Mouse (Mus musculus) midbrain, embryonic 12.5 days (tissue): ENCODE measurements around the gene Sptbn4. TPM values are rescaled to one million over a fixed set of nuclear protein-coding genes. Genes with fewer than 3 reads are reported as not detected.

Experiments
- ATAC-seq: fragments of 200-750 bp; cut with Nextera tagmentation; 2 replicates; pipeline ENCODE4 v1.8.0; 2017; ENCODE audit warnings: low read depth, moderate TSS enrichment, moderate library complexity; ENCODE audit not compliant: low FRiP score
- H3K27ac ChIP-seq: fragments of 300-500 bp; sonication (generic); replicated peaks from 2 replicates; pipeline ENCODE4 v1.5.1; 2016; ENCODE audit warnings: mild to moderate bottlenecking
- H3K27me3 ChIP-seq: fragments of 300-500 bp; sonication (generic); 2 replicates; pipeline ENCODE4 v1.6.1; 2016; ENCODE audit warnings: mild to moderate bottlenecking
- H3K36me3 ChIP-seq: fragments of 300-500 bp; sonication (generic); 2 replicates; pipeline ENCODE4 v1.6.1; 2016
- H3K4me1 ChIP-seq: fragments of 300-500 bp; sonication (generic); 2 replicates; pipeline ENCODE4 v1.6.1; 2016
- H3K4me2 ChIP-seq: fragments of 300-500 bp; sonication (generic); replicated peaks from 2 replicates; pipeline ENCODE4 v1.6.1; 2016; ENCODE audit warnings: mild to moderate bottlenecking, moderate library complexity
- H3K4me3 ChIP-seq: fragments of 300-500 bp; sonication (generic); 2 replicates; pipeline ENCODE4 v1.5.1; 2016; ENCODE audit warnings: mild to moderate bottlenecking
- H3K9ac ChIP-seq: fragments of 300-500 bp; sonication (generic); replicated peaks from 2 replicates; pipeline ENCODE4 v1.6.1; 2016; ENCODE audit warnings: mild to moderate bottlenecking, moderate library complexity
- H3K9me3 ChIP-seq: fragments of 300-500 bp; sonication (generic); 2 replicates; pipeline ENCODE4 v1.6.1; 2016; ENCODE audit warnings: mild to moderate bottlenecking
- WGBS: fragments of 180-500 bp; shearing (Covaris S2); methylation state at CpG from one replicate; pipeline ENCODE4 v1.1.7; 2016; 5-methylcytosine and 5-hydroxymethylcytosine counted together
- polyA plus RNA-seq: library from polyadenylated mRNA; unstranded; fragments of >200 nt; fragmentation: Nextera tagmentation; extraction: Ambion mirVana; gene quantifications from 2 replicates; pipeline ENCODE4 v1.2.1, GENCODE M21; 2016

The Sptbn4 gene
- polyA plus RNA-seq, 1 experiment from 2014 or later: 0.78 TPM

DNA sequence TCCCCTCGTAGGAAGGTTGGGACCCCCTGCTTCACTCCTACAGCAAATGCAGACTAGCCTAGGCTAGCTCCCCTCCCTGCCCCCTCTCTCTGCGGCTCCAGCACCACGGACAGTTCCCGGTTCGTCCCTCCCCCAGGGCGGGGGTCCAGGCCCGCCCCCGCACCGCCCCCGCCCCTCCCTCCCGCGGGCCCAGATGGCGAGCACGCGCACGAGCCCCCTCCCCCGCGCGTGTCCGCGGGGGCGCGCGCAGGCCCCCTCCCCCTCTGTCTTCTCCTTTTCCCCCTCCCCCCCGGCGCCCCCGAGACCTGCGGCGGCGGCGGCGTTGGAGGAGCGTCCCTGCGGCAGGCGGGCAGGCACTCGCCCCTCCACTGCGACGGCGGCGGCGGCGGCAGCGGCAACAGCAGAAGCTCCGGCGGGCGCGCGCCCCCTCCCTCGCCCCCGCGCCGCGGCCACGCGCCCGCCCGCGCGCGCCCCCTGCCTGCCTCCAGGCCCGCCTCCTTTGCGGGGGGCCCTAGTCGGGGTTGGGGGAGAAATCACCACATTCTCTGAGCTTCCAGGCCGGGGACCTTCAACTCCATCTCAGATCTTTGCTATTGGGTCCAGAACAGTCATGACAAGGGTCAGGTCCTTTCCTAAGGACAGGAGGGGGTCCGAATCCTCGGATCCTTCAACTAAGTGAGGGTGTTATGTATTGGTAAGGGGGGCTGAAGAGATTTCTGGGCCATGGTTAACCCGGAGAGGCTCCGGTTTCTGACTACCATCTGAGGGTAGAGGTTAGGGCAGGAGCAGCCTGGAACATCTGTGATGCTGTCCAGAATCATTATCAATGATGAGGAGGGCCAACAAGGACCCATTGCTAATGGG lies 51.1 kb downstream of the Sptbn4 start:
- peak; percentile 67 for ATAC-seq
- Histone ChIP-seq H3K27me3 (peaks cover 85% of the 10 kb centered on the region), H3K36me3 (no peaks in the 10 kb centered on the region), H3K9me3 (no peaks in the 10 kb centered on the region), H3K27ac (no peak overlapping the region), H3K4me2 (peak overlapping the region; percentile 85), H3K9ac (peak overlapping the region; percentile 62), H3K4me3 (peak overlapping the region; percentile 54), H3K4me1 (peaks cover 8% of the 10 kb centered on the region)
- 2% methylated on average over 43 of the region's 68 CpGs for WGBS

DNA sequence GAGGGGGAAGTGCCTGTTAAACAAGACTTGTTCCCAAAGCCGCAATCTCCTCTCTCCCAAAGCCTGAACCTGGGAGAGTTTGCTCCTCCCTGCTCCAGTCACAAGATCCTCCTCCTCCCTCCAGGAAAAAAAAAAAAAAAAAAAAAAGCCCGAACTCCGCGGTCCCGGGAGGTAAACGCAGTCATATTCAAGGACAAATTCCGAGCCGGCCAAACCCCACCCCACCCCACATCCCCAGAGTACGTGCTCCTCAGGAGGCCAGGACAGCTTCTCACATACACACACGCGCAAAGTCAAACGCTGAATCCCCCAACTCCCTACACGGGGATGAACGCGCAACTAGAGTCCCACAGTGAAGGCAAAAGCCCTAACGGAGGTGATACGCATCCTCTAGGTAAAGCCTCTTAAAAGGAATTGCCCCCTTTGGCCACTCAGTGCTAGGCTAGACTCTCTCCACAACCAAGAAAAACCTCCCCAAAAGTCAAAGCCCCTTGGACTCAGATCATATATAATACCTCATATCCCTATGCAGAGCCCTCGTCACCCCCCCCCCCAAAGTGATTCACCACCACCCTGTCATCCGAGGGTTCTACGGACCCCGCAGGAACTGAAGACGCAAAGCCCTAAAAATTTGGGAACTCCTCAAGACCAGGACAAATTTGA lies 51.8 kb downstream of the Sptbn4 start:
- peak overlapping the region; percentile 85 for H3K4me2 ChIP-seq
- WGBS: 3% methylated on average over 22 of the region's 22 CpGs
- no peaks in the 10 kb centered on the region for H3K9me3 ChIP-seq
- H3K4me1 ChIP-seq: peaks cover 8% of the 10 kb centered on the region
- H3K36me3 ChIP-seq: no peaks in the 10 kb centered on the region
- H3K27me3 ChIP-seq: peaks cover 85% of the 10 kb centered on the region
- peak; percentile 53; the same call in 1 of the 2 replicates for ATAC-seq
- peak overlapping the region; percentile 54 for H3K4me3 ChIP-seq
- no peak overlapping the region for H3K27ac ChIP-seq
- H3K9ac ChIP-seq: peak overlapping the region; percentile 62; the same call in 1 of the 2 replicates

DNA sequence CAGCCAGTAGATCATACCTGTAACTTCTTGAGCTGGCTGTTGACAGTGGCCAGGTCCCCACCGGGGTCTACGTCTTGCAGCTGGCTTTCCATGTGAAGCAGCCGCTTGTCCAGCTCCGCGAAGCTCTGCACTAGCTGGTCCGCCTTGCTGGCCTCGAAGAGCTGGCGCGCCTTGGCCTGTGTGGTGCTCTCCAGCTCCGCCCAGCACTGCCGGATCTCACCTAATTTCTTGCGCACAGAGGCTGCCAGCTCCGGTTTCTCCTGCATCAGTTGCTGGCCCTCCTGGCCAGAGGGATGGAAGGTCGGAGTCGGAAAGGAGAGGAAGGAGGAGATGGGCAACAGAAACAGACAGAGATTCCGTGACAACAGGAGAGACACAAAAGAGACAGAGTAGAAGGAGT lies 56.1 kb downstream of the Sptbn4 start:
- ATAC-seq: no peak
- H3K36me3 ChIP-seq: no peaks in the 10 kb centered on the region
- no peak overlapping the region for H3K9ac ChIP-seq
- no peaks in the 10 kb centered on the region for H3K9me3 ChIP-seq
- H3K4me1 ChIP-seq: peaks cover 6% of the 10 kb centered on the region
- WGBS: 45% methylated on average over 16 of the region's 16 CpGs
- H3K4me3 ChIP-seq: no peak overlapping the region
- H3K27me3 ChIP-seq: peaks cover 62% of the 10 kb centered on the region
- H3K27ac ChIP-seq: no peak overlapping the region
- no peak overlapping the region for H3K4me2 ChIP-seq

DNA sequence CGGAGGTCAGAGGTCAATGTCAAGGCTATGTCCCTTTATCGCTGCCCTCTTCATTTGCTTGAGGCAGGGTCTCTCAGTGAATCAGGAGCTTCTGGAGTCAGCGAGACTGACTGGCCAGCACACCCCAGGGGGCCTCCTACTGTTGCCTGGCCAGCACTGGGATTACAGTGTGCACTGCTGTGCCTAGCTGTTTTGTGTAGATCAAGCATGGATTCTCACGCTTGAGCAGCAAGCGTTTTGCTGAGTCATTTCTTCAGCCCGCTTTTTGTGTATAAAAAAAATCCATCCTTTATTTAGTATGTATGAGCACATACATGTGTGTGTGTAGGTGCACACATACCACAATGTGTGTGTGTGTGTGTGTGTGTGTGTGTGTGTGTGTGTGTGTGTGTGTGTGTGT lies 58.3 kb downstream of the Sptbn4 start:
- Histone ChIP-seq H3K36me3 (no peaks in the 10 kb centered on the region), H3K27me3 (peaks cover 40% of the 10 kb centered on the region), H3K4me2 (no peak overlapping the region), H3K27ac (no peak overlapping the region), H3K4me3 (no peak overlapping the region), H3K9ac (no peak overlapping the region), H3K9me3 (no peaks in the 10 kb centered on the region), H3K4me1 (no peaks in the 10 kb centered on the region)
- ATAC-seq: no peak
- WGBS: 67% methylated on average over 6 of the region's 6 CpGs

DNA sequence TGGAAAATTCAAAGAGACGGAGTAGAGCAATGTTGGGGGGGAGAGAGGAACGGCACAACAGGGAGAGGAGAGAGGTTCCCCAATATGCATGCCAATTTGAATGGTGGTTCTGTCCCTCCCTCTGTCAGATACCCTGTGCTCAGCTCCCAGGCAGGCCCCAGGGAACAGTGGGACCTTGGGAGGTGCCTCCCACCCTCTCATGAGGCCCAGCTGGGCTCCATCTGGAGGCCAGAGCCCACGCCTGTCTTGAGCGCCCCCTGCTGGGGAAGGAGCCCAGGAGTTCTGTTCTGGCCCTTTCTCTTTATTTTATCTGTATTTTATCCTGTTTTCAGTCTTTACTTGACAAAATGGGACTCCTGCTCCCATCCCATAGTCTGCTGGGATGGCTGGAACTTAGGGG lies 62.8 kb downstream of the Sptbn4 start:
- H3K4me1 ChIP-seq: no peaks in the 10 kb centered on the region
- H3K27ac ChIP-seq: no peak overlapping the region
- H3K9ac ChIP-seq: no peak overlapping the region
- ATAC-seq: no peak
- no peaks in the 10 kb centered on the region for H3K36me3 ChIP-seq
- H3K9me3 ChIP-seq: no peaks in the 10 kb centered on the region
- WGBS: 33% methylated on average over 4 of the region's 4 CpGs
- no peak overlapping the region for H3K4me2 ChIP-seq
- H3K4me3 ChIP-seq: no peak overlapping the region
- peaks cover 7% of the 10 kb centered on the region; the same call in 1 of the 2 replicates for H3K27me3 ChIP-seq

DNA sequence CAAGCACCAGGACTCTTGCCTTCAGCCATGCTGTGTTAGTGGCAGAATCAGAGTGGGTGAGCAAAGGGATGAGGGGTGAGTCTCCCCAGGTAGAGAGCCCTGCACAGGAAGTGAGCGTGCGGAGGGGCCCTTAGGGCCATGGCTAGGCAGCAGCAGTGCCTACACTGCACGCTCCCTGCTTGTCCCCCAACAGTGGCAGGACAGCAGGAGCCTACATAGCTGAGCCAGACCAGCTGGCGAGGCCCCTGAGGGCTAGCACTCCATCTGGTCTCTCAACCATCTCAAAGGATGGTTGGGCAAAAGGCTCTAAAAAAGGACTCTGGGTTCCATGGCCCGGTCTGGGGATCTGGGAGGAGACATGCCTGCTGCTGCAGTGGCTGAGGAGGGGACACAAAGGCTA lies 63.4 kb downstream of the Sptbn4 start:
- Histone ChIP-seq H3K9ac (no peak overlapping the region), H3K9me3 (no peaks in the 10 kb centered on the region), H3K36me3 (no peaks in the 10 kb centered on the region), H3K4me3 (no peak overlapping the region), H3K27ac (no peak overlapping the region), H3K27me3 (peaks cover 13% of the 10 kb centered on the region), H3K4me1 (no peaks in the 10 kb centered on the region), H3K4me2 (no peak overlapping the region)
- no peak for ATAC-seq
- 79% methylated on average over 5 of the region's 5 CpGs for WGBS

DNA sequence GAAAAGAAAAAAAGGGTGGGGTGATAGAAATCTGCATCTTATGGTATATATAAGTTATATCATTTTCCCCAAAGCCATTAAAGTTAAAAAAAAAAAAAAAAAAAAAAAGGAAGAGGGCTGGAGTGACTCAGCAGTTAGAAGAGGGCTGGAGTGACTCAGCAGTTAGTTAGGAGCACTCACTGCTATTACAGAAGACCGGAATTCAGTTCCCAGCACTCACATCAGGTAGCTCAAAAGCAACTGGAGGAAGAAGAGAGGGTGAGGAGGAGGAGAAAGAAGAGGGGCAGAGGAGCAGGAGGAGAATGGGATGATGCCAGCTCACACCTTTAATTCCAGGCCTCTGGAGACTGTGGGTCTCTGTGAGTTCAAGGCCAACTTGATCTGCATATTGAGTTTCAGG lies 64.3 kb downstream of the Sptbn4 start:
- no peak for ATAC-seq
- no peaks in the 10 kb centered on the region for H3K9me3 ChIP-seq
- H3K4me2 ChIP-seq: no peak overlapping the region
- no peak overlapping the region for H3K9ac ChIP-seq
- no peaks in the 10 kb centered on the region for H3K4me1 ChIP-seq
- no peak overlapping the region for H3K27ac ChIP-seq
- no peak overlapping the region for H3K4me3 ChIP-seq
- H3K36me3 ChIP-seq: no peaks in the 10 kb centered on the region
- H3K27me3 ChIP-seq: peaks cover 18% of the 10 kb centered on the region
- WGBS: 90% methylated on average over 1 of the region's 1 CpGs

DNA sequence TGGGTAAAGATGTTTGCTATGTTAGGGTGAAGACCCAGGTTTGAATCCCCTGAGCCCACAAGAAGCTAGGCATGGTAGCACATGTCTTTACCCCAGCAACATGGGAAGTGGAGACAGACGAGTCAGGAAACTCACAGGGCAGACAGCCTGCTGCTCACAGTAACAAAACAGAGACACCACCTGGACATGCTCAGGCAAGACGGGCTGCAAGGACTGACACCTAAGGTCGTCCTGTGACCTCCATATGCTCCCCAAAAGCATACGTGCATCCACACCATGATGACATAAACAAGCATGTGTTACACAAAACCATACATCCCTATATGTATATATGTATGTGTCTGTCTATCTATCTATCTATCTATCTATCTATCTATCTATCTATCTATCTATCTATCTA lies 65.9 kb downstream of the Sptbn4 start:
- H3K9ac ChIP-seq: no peak overlapping the region
- H3K27ac ChIP-seq: no peak overlapping the region
- H3K4me2 ChIP-seq: no peak overlapping the region
- no peak overlapping the region for H3K4me3 ChIP-seq
- no peaks in the 10 kb centered on the region for H3K9me3 ChIP-seq
- no peaks in the 10 kb centered on the region for H3K4me1 ChIP-seq
- peaks cover 29% of the 10 kb centered on the region for H3K27me3 ChIP-seq
- no peaks in the 10 kb centered on the region for H3K36me3 ChIP-seq
- ATAC-seq: no peak
- 67% methylated on average over 4 of the region's 4 CpGs for WGBS

DNA sequence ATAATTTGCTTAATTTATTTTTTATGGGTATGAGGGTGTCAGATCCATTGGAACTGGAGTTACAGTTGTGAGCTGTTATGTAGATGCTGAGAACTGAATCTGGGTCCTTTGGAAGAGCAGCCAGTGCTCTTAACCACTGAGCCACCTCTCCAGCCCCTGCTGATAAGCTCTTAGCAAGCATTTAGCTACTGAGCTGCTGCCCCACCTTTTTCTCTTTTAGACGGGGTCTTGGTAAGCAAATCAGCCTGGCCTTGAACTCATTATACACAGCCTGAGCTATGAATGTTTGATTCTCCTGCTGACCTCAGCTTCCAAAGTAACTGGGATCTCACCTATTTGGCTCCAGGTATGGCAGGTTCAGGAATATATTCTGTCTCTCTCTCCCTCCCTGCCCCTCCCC lies 66.5 kb downstream of the Sptbn4 start:
- Histone ChIP-seq H3K27ac (no peak overlapping the region), H3K36me3 (no peaks in the 10 kb centered on the region), H3K9me3 (no peaks in the 10 kb centered on the region), H3K4me1 (no peaks in the 10 kb centered on the region), H3K9ac (no peak overlapping the region), H3K4me2 (no peak overlapping the region), H3K27me3 (peaks cover 35% of the 10 kb centered on the region), H3K4me3 (no peak overlapping the region)
- 36% methylated on average over 1 of the region's 1 CpGs for WGBS
- ATAC-seq: no peak

DNA sequence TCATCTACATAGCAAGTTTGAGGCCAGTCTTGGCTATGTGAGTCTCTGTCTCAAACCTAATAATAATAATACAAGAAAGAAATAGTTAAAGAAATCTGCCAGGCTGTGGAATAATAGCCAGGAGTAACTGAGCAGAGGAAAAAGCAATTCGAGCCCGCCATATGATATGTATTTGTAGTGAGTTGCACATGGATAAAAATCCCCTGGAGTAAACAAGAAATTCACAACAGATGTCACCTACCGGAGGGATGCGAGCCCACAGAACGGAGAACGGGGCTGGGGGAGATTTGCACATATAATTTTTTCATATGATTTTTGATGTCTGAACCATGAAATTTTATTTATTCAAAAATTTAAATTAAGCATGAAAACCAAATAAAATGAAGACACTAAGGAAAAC lies 67.7 kb downstream of the Sptbn4 start:
- 86% methylated on average over 6 of the region's 6 CpGs for WGBS
- peaks cover 45% of the 10 kb centered on the region for H3K27me3 ChIP-seq

DNA sequence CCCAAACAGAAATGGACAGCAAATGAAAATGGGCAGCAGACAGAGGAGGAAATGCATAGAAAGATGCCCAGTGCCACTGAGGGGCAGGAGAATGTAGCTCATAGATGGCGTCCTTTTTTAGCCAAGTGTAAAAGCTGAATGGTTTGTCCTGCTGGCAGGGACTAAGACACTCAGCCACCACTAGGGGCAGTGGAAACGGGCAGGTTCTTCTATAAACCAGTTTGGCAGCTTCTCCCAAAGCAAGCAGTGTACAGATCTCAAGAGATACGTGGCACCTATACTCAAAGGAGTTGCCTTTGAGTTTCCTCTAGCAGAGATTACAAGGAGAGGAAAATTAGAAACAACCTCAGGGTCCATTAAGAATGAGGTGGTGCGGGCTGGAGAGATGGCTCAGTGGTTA lies 69.1 kb downstream of the Sptbn4 start:
- peaks cover 58% of the 10 kb centered on the region for H3K27me3 ChIP-seq
- 28% methylated on average over 4 of the region's 4 CpGs for whole genome bisulfite sequencing
- H3K9me3 ChIP-seq: no peaks in the 10 kb centered on the region
- H3K36me3 ChIP-seq: no peaks in the 10 kb centered on the region
- no peak overlapping the region for H3K4me3 ChIP-seq
- H3K9ac ChIP-seq: no peak overlapping the region
- no peak for ATAC-seq
- no peak overlapping the region for H3K4me2 ChIP-seq
- no peak overlapping the region for H3K27ac ChIP-seq
- 0 out of 2 replicates have a peak, but pooled peaks cover 5% of the 10 kb centered on the region for H3K4me1 ChIP-seq

More for the DNA sequence above, 67.7 kb downstream of the Sptbn4 start:
- H3K9me3 ChIP-seq: no peaks in the 10 kb centered on the region
- no peaks in the 10 kb centered on the region for H3K36me3 ChIP-seq
- no peak overlapping the region for H3K4me2 ChIP-seq
- ATAC-seq: no peak
- H3K27ac ChIP-seq: no peak overlapping the region
- no peak overlapping the region for H3K4me3 ChIP-seq
- H3K4me1 ChIP-seq: 0 out of 2 replicates have a peak, but pooled peaks cover 5% of the 10 kb centered on the region
- no peak overlapping the region for H3K9ac ChIP-seq

DNA sequence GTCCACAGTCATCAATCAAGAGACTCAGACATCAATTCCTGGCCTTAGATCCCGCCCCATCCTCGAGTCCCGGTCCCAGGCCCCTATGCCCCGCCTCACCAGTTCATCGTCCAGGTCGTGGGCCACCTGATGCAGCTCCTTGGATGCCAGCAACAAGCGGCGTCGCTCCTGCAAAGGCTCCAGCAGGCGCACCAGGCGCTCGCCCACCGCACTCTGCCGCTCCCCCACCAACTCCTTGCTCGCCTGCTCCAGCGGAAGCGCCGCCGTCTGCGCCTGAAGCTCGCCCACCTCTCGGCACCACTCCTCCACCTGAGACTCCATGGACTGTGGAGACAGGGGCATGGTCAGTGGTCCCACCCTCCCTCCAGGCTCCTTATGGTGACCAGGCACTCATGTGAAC lies 72.2 kb downstream of the Sptbn4 start:
- 2% methylated on average over 22 of the region's 22 CpGs for WGBS
- 0 out of 2 replicates have a peak overlapping the region, but pooled peaks have one; percentile 15 for H3K4me2 ChIP-seq
- peaks cover 12% of the 10 kb centered on the region; the same call in 1 of the 2 replicates for H3K4me1 ChIP-seq
- H3K4me3 ChIP-seq: no peak overlapping the region
- H3K27me3 ChIP-seq: peaks cover 87% of the 10 kb centered on the region
- ATAC-seq: no peak
- no peaks in the 10 kb centered on the region for H3K36me3 ChIP-seq
- no peak overlapping the region for H3K9ac ChIP-seq
- H3K9me3 ChIP-seq: 0 out of 2 replicates have a peak, but pooled peaks cover 5% of the 10 kb centered on the region
- no peak overlapping the region for H3K27ac ChIP-seq
